Mouse (Mus musculus) kidney, postnatal 0 days (tissue): Measurements from ENCODE around the gene BC035044. TPM values are rescaled to one million over a fixed set of nuclear protein-coding genes. Genes with fewer than 3 reads are reported as not detected.
"Not testable (repeated sequence)": the region's sequence is repeated elsewhere in the genome, so short reads cannot be mapped to it uniquely, and the experiment has no call there.

Experiments used
- ATAC-seq: fragments of 200-750 bp; cut with Nextera tagmentation; replicated peaks from 2 replicates; pipeline ENCODE4 v1.8.0; 2017; ENCODE audit warnings: low read depth, moderate number of reproducible peaks, moderate TSS enrichment, moderate library complexity; ENCODE audit not compliant: low FRiP score
- DNase-seq: peaks from one replicate; pipeline ENCODE4 v3.0.0-alpha.2; 2016; ENCODE audit warnings: low spot score
- H3K27ac ChIP-seq: fragments of 300-500 bp; sonication (generic); 2 replicates; pipeline ENCODE4 v1.5.1; 2014; ENCODE audit warnings: mild to moderate bottlenecking
- H3K27me3 ChIP-seq: fragments of 300-500 bp; sonication (generic); 2 replicates; pipeline ENCODE4 v1.6.1; 2014; ENCODE audit warnings: low read length, mixed read lengths; ENCODE audit not compliant: insufficient read depth
- H3K36me3 ChIP-seq: fragments of 300-500 bp; sonication (generic); 2 replicates; pipeline ENCODE4 v1.6.1; 2014; ENCODE audit warnings: low read length, mixed read lengths; ENCODE audit not compliant: insufficient read depth
- H3K4me1 ChIP-seq: fragments of 300-500 bp; sonication (generic); replicated peaks from 2 replicates; pipeline ENCODE4 v1.6.1; 2014; ENCODE audit warnings: antibody characterized with exemption, low read length, mixed read lengths; ENCODE audit not compliant: insufficient read depth
- H3K4me2 ChIP-seq: fragments of 300-500 bp; sonication (generic); 2 replicates; pipeline ENCODE4 v1.6.1; 2014; ENCODE audit warnings: mild to moderate bottlenecking, low read length, moderate library complexity, mixed read lengths
- H3K4me3 ChIP-seq: fragments of 300-500 bp; sonication (generic); replicated peaks from 2 replicates; pipeline ENCODE4 v1.5.1; 2014; ENCODE audit warnings: low read depth, low read length
- H3K9ac ChIP-seq: fragments of 300-500 bp; sonication (generic); 2 replicates; pipeline ENCODE4 v1.6.1; 2014; ENCODE audit warnings: low read depth, low read length
- H3K9me3 ChIP-seq: fragments of 300-500 bp; sonication (generic); replicated peaks from 2 replicates; pipeline ENCODE4 v1.6.1; 2016; ENCODE audit warnings: low read length, inconsistent platforms, mixed read lengths
- CTCF ChIP-seq: IDR thresholded peaks from 2 replicates; pipeline ENCODE4 v1.5.1; 2016; ENCODE audit warnings: antibody characterized with exemption, low read depth, mild to moderate bottlenecking, moderate library complexity
- WGBS: fragments of 180-500 bp; shearing (Covaris S2); extraction: QIAGEN DNeasy Blood & Tissue Kit; methylation state at CpG from one replicate; pipeline ENCODE4 v1.1.7; 2014; 5-methylcytosine and 5-hydroxymethylcytosine counted together
- polyA plus RNA-seq: library from polyadenylated mRNA; unstranded; fragments of >200 nt; fragmentation: Nextera tagmentation; extraction: Ambion mirVana; gene quantifications from 2 replicates; pipeline ENCODE4 v1.2.1, GENCODE M21; 2015

BC035044 gene
- polyA plus RNA-seq, 1 experiment from 2014 or later, result 0.51 TPM

DNA sequence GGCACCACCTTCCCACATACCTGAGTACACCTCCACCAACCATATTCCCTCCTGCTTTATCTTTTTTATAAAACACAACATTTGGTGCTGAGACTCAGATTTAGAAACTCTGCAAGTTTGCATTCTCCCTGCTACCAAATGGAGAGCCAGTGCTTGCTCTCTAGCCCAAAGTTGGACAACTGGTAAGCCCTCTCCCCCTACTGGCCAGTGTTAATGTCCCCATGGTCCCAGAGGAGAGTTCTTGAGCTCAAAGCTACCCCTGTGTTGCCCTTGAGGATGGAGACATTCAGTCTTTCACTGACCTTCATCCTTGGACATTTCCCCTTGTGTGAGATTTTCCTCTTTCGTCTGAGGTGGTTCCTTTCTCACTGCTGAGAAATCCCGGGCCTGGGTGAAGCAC is 9.1 kb upstream of the BC035044 start:
- Histone ChIP-seq H3K9me3 (no peaks in the 10 kb centered on the region), H3K27ac (no peak overlapping the region), H3K9ac (no peak overlapping the region), H3K36me3 (no peaks in the 10 kb centered on the region), H3K27me3 (no peaks in the 10 kb centered on the region), H3K4me3 (no peak overlapping the region), H3K4me1 (no peaks in the 10 kb centered on the region), H3K4me2 (no peak overlapping the region)
- TF ChIP-seq CTCF, result peak; percentile 10; the same call in 1 of the 2 replicates
- ATAC-seq (no peak), DNase-seq (no peak)
- 68% methylated on average over 2 of the region's 2 CpGs for WGBS

DNA sequence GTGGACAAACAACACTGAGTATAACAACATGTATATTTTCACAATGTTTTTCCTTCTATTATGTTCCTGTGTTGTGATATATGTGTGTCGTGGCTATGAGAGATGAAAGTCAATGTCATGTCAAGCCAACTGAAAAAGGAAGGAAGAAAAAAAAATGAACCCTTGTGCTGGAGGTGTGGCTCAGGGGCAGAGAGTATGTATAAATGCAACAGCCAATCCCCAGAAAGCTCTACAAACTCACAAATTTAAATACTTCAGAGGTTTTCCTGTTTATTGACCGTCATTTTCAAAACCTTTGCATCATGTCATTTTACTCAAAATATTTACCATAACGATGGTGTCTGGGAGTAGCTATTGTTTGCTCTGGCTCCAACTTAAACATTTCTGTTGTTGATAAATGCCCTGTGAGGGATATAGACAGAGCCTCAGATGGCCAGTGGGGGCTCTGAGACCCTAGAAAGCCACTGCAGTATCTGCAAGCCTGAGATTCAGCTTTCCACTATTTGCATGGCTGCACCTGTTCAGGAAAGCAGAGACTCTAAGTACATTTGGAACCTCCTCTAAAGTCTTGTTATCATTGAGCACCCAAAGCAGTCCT is 4.6 kb upstream of the BC035044 start:
- Histone ChIP-seq H3K4me1 (no peaks in the 10 kb centered on the region), H3K27ac (no peak overlapping the region), H3K4me3 (no peak overlapping the region), H3K27me3 (no peaks in the 10 kb centered on the region), H3K36me3 (no peaks in the 10 kb centered on the region), H3K9me3 (no peaks in the 10 kb centered on the region), H3K4me2 (no peak overlapping the region), H3K9ac (no peak overlapping the region)
- no peak for TF ChIP-seq CTCF
- DNase-seq, result no peak
- no peak for ATAC-seq
- WGBS, result 78% methylated on average over 3 of the region's 3 CpGs

DNA sequence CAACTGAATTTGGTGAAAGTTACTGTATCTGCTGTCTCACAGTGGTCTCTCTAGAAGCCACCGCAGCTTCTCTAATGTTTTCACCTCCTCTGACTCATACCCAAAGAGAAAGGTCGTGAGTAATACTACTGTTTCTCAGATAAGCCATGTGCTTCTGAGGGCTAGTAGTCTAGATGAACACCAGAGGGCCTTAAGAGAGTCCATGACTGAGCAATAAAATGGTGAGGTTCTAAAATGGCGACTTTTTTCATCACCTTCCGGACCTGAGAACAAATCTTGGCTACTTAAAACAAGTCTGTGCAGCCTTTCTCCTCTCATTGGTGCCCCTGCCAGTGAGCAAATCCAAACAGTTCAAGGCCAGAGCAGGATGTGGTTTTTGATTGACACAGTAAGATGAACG is 2.1 kb downstream of the BC035044 start:
- Histone ChIP-seq H3K9ac (no peak overlapping the region), H3K27me3 (no peaks in the 10 kb centered on the region), H3K4me1 (no peaks in the 10 kb centered on the region), H3K4me2 (no peak overlapping the region), H3K27ac (no peak overlapping the region), H3K36me3 (no peaks in the 10 kb centered on the region), H3K4me3 (no peak overlapping the region), H3K9me3 (no peaks in the 10 kb centered on the region)
- TF ChIP-seq CTCF, result no peak
- ATAC-seq (no peak), DNase-seq (no peak)
- 77% methylated on average over 5 of the region's 5 CpGs for WGBS

DNA sequence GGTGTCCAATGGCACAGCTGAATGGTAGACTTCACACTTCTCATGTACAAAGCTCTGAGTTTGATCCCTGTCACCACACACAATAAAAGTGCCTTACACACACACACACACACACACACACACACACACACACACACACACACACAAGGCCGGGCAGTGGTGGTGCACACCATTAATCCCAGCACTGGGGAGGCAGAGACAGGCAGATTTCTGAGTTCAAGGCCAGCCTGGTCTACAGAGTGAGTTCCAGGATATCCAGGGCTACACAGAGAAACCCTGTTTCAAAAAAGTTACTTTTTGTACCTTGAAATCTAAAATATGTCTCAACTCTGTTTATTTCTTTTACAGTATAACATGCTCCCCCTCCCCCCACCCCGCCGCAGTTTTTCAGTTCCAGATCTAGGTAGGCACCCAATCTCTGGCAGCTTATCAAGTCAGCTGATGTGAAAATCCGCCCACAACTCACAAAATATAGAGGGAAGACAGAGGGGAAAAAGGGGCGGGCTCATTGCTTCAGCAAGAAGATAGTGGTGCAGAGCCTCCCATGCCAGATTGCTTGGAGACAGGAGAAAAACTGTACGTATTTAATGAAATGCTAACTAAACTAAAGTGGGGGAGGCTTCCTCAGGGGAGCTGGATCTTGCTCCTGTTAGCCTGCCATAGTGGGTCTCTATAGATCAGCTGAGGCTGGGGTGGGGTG is 3.7 kb downstream of the BC035044 start, which contains the start of gene Clec2i:
Clec2i (plus strand) TSS at position 498 of the 700 bp plus-strand sequence.
- H3K9ac ChIP-seq, H3K4me3 ChIP-seq, H3K27ac ChIP-seq, ATAC-seq, H3K4me2 ChIP-seq, DNase-seq, H3K9me3 ChIP-seq, H3K36me3 ChIP-seq, H3K27me3 ChIP-seq, H3K4me1 ChIP-seq: not testable (repeated sequence)
- WGBS, result 83% methylated on average over 5 of the region's 6 CpGs

DNA sequence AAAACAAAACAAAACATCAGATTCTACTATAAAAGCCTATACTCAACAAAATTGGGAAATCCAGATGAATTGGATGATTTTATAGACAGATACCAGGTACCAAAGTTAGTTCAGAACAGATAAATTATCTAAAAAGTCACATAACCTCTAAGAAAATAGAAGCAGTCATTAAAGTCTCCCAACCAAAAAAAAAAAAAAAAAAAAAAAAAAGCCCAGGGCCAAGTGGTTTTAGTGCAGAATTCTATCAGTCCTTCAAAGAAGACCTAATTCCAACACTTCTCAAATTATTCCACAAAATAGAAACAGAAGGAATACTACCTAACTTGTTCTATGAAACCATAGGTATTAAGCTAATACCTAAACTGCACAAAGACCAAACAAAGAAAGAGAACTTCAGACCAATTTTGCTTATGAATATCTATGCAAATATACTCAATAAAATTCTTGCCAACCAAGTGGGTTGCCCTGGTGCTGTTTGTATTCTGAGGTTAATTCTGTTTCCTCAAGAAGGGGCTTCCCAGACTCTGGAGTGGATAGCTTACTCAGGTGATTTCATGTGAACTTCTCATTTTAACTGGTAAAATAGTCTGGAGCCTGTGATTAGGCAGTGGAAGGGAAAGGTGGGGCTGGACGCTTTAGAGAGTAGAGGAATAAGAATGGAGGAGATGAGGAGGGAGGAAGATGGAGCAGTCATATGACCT is 18.9 kb downstream of the BC035044 start:
- Histone ChIP-seq H3K27ac (no peak overlapping the region), H3K27me3 (no peaks in the 10 kb centered on the region), H3K4me3 (no peak overlapping the region), H3K4me2 (no peak overlapping the region), H3K4me1 (no peaks in the 10 kb centered on the region), H3K9me3 (no peaks in the 10 kb centered on the region), H3K36me3 (no peaks in the 10 kb centered on the region), H3K9ac (no peak overlapping the region)
- WGBS, result 87% methylated on average over 1 of the region's 1 CpGs
- DNase-seq (no peak), ATAC-seq (no peak)
- no peak for TF ChIP-seq CTCF

DNA sequence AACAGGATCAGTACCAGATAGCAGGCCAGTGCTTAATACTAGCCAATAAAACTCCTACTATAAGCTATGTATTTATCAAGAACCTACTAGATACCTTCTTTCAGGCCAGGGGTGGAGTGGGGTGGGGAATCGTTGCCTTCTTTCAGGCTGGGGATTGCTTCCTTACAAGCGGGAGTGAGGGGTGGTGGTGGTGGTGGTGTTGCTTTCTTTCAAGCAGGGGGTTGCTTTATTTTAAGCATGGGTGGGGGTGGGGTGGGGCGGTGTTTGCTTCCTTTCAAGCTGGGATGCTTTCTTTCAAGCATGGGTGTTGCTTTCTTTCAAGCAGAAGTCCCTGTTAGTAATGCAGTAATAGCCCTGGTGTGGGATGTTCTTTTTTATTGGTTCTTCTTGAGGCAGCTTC is 22.1 kb downstream of the BC035044 start:
- Histone ChIP-seq H3K4me1 (no peaks in the 10 kb centered on the region), H3K9ac (no peak overlapping the region), H3K27ac (no peak overlapping the region), H3K4me3 (no peak overlapping the region), H3K36me3 (no peaks in the 10 kb centered on the region), H3K27me3 (no peaks in the 10 kb centered on the region), H3K9me3 (no peaks in the 10 kb centered on the region), H3K4me2 (no peak overlapping the region)
- no peak for ATAC-seq
- WGBS, result 30% methylated on average over 3 of the region's 3 CpGs
- TF ChIP-seq CTCF, result no peak
- DNase-seq, result no peak
